Mouse (Mus musculus) heart, adult 18-20 months (tissue): ENCODE results near the gene Mst1. TPM values are rescaled to one million over a fixed set of nuclear protein-coding genes. Genes with fewer than 3 reads are reported as not detected.

Experiments used
- DNase-seq, 2 experiments: peaks; one replicate each; pipeline ENCODE4 v3.0.0; 2021 to 2022; ENCODE audit warnings: mixed read lengths in 1 of 2
- long read RNA-seq, 2 experiments: library from polyadenylated mRNA; stranded (forward); transcript quantifications; one replicate each; pipeline ENCODE4 v2.0.0; 2021
- total RNA-seq, 2 experiments: library from RNA; stranded (reverse); gene quantifications; 2 replicates each; pipeline ENCODE4 v1.2.3; 2021

Gene Mst1
- under 1 TPM in 1 of 2 experiments, not detected in 1; 0.36 TPM for total RNA-seq
- long read RNA-seq, experiment 1, result 0 reads
- long read RNA-seq, experiment 2, result 0 reads

- no peak for DNase-seq
Measured at GRCm38 (mm10) chr9:108080168-108080567, at the start of gene Mst1. Mst1 (plus strand) TSS chr9:108080436.

GRCm38 (mm10) chr9:108032126-108032525, 48.1 kb upstream of the Mst1 start:
- no peak for DNase-seq

DNA sequence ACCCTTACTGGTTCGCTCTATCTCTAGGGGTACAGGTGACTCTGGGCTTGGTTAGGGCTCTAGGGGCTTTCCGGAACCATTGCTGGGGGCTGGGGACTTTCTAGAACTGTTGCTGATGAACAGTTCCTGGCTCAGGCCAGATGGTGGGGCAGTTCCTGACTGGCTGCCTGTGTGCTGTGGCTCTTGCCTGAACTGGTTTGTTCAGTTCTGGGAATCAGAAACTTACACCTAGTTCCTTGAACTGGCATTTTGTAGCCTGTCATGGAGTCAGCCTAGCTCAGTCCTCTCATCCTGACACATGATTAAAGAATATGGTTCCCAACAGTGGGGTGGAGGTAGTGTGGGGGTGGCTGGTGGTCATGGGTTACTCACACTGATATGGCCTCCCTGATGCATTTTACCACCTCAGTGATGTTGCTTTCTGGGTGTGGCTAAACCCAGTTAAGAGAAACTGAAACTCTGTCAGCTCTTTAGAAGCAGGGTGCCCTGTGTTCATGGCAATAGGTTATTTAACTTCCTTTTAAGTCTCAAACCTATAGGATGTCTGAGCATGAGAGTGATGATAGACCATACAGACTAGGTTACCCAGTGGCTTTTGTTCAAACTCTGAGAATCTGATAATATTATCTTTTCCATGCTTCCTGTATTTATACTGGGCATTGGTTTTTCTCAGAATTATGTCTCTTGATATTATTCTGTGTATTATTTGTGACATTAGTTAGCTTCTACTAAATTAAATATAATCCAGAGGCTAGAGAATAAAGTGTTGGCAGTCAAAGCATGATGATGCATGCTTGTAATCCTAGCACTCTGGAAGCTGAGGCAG, 44.7 kb upstream of the Mst1 start:
- no peak for DNase-seq

DNA sequence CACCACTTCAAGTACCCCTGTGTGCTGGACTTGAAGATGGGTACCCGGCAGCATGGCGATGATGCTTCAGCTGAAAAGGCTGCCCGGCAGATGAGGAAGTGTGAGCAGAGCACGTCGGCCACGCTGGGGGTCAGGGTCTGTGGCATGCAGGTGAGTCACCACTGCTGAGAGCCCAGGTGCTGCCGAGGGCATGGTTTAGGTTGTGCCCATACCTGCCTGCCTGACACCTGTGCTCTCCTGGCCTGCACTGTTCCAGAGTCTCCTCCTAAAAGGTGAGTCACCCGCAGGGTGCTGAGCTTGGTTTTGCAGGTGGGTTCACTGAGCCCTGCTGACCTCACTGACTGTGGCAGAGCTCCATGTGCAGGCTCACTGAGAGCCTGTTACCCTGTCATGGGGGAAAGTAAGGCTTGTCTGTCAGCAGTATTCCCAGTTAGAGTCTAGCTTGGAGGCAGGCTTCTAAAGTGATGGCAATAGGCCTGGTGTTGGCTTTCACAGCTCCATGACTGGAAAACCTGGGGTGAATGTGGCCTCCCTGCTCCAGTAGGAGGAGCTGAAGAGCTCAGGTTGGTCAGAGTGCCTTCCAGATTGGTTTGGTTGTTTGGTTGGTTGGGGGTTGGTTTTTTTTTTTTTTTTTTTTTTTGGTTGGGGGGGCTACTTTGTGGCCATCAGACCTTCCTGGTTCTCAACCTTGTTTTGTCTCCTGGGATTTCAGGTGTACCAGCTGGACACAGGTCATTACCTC, 35.3 kb upstream of the Mst1 start:
- no peak for DNase-seq

DNA sequence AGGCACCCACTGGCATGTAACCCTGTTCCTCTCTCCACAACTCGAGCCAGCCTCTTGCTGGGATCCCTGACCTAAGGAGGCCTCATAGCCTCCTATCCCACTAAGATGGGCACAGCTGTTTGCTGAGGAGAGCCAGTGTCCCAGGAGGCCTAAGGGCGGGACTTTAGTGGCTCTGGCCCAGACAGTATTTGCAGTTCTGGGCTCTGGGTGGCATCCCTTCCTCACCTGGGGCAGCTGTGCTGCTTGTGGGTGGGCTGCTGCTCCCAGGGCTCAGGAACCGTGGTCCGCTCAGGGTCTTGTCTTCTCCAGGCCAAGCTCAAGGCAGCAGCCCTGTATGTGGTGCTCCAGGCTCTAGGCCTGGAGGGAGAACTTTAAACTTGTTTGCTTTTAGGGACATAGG, 33.7 kb upstream of the Mst1 start:
- DNase-seq, result no peak

DNA sequence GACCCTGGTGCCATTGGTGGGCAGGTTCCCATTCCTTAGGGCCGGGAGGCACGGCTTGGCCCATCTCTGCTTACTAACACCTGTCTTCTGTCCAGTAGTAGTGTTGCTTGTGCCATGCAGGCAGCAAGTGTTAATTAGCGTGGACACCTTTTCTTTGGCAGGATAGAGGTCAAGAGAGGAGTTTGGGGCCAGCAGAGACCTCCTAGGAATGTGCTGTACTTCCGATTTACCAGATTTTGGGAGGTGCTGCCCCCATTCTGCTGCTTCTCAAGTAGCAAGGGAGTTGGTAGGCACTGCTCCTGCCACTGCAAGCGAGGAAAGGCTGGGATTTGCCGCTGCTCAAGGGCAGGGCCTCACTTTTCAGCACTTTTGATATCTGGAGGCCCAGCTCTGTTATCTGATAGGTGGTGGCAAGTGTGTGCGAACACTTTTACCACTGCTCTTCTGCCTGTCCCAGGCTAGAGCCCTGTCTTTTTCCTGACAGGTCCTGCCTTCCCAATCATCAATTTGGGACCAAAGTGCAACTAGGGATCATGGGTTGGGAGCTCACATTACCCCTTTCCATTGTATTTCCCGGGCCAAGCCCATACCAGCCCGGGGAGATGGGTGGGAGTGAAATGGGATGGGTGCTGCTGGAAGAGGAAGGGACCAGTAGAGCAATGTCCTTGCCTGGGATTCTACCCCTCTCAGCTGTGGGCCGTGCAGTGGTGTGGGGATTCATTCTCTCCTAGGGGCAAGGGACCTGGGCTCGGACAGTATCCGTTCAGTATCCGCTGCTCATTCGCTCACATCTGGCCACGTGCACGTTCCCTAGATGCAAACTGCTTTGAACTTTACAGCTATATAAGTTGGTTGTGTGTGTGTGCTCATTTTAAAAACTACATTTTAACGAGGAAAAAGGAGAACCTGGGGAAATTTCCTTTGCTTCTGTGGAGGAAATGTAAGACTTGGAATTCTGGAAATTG, 32.4 kb upstream of the Mst1 start:
- no peak for DNase-seq

GRCm38 (mm10) chr9:108048566-108048955, 31.7 kb upstream of the Mst1 start:
- no peak for DNase-seq

GRCm38 (mm10) chr9:108049016-108049455, 31.2 kb upstream of the Mst1 start, which contains the start of gene Gmppb:
Gmppb (plus strand) TSS chr9:108049242.
- DNase-seq, result peak; percentile 93 to 99

GRCm38 (mm10) chr9:108049561-108050251, 30.5 kb upstream of the Mst1 start:
- no peak for DNase-seq

DNA sequence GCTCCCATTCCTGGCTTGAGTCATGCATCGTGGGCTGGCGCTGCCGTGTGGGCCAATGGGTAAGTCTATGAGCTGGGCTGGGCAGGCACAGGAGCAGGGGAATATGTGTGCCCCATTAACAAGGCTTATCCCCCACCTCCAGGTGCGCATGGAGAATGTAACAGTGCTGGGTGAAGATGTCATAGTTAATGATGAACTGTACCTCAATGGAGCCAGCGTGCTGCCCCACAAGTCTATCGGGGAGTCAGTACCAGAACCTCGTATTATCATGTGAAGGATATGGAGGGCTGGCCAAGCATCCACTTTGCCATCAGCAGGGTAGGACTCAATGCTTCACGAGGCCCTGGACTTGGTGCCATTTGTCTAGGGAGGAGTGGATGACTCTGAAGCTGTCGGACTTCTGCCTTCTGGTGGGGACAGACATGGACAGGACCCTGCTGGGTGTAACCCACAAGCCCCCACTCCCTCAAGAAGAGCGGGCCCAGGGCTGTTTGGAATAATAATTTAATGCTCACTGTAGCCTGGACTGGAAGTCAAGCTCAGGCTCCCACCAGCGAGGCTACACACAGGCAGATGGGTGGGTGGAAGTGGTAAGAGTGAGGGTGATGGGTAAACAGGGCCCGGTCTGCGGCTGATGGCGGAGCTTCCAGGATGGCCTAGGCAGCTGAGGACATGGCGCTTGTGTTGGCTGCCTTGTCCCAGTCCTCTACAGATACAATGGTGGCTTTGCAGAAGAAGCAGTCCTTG, 28.9 kb upstream of the Mst1 start:
- no peak for DNase-seq

GRCm38 (mm10) chr9:108051931-108052220, 28.4 kb upstream of the Mst1 start:
- no peak for DNase-seq

DNA sequence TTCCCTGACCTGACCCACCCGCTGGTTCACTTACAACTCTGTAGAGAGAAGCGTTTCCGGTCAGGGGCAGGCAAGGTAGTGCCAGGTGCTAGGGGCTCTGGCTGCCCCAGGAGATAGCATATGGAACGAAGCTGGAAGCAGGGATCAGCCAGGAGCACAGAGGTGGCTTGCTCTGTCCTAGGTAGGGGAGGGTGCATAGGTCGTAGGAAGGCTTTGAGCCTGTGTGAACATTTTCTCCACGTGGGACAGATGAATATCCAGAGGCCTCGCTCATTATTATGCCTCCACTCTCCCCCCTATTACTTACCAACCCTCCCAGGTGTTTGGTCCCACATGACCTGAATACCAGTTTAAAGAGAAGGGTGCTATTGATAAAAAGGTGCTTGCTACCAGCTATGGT, 27.8 kb upstream of the Mst1 start:
- no peak for DNase-seq

DNA sequence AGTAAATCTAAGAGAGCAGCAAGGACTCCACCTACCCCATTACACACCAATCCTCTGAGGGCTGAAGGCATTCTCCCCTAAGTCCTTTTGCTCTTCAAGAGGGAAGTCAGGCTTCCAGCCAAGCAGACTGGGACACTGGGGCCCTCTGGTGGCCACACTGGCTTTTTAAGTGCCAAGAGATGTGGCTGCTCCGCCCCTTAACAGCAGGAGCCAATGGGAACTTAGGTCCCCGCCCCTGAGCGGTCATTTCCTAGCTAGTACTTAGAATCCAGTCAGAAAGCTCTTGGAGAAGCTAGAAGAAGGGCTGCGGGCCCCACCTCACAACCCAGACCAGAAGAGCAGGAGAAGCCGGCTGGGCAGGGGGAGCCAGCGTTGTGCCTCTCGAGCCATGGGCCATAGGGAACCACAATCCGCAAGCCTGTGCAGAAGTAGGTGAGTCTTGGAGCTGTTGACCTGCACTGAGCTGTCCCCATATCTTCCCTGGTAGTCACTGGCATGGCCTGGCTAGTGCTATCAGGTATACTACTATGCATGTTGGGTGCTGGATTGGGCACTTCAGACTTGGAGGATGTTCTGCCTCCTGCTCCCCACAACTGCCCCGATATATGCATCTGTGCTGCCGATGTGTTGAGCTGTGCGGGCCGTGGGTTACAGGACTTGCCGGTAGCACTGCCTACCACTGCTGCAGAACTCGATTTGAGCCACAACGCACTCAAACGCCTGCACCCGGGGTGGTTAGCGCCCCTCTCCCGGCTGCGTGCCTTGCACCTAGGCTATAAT, 27.2 kb upstream of the Mst1 start, which contains the start of gene Amigo3:
Gene Amigo3 (plus strand): TSS at position 275 of the 780 bp plus-strand sequence.
- DNase-seq, result peak; percentile 97 to 99

DNA sequence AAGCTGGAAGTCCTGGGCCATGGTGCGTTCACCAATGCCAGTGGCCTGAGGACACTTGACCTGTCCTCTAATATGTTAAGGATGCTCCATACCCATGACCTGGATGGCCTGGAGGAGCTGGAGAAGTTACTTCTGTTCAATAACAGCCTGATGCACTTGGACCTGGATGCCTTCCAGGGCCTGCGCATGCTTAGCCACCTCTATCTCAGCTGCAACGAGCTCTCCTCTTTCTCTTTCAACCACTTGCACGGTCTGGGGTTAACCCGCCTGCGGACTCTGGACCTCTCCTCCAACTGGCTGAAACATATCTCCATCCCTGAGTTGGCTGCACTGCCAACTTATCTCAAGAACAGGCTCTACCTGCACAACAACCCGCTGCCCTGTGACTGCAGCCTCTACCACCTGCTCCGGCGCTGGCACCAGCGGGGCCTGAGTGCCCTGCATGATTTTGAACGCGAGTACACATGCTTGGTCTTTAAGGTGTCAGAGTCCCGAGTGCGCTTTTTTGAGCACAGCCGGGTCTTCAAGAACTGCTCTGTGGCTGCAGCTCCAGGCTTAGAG, 26.5 kb upstream of the Mst1 start:
- DNase-seq, result no peak

DNA sequence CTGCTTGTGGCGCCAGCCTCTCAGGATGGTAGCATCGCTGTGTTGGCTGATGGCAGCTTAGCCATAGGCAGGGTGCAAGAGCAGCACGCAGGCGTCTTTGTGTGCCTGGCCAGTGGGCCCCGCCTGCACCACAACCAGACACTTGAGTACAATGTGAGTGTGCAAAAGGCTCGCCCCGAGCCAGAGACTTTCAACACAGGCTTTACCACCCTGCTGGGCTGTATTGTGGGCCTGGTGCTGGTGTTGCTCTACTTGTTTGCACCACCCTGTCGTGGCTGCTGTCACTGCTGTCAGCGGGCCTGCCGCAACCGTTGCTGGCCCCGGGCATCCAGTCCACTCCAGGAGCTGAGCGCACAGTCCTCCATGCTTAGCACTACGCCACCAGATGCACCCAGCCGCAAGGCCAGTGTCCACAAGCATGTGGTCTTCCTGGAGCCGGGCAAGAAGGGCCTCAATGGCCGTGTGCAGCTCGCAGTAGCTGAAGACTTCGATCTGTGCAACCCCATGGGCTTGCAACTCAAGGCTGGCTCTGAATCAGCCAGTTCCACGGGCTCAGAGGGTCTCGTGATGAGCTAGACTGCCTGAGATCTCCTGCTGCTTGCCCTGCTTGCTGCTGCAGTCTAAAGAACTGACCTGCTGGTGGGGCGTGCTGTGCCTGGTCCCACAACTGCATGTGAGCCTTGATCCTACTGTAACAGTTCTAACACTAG, 25.8 kb upstream of the Mst1 start:
- DNase-seq, result no peak

DNA sequence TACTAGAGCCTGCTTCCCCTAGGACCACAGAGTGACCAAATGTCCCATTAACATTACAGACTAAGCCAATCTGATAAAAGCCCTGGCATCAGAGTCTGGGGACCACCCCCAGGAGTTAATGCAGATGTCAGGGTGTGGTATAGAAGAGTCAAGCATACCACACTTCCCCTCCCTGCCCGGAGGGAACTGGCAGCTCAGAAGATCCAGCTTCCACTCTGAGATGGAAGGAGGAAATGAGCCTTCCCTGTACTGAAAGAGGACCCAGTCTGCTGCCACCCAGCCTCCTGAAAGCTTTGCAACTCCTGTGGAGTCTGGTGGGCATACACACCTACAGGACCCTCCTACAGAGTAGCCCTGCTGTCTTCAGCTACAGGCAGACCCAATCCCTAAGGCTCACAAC, 25.2 kb upstream of the Mst1 start:
- no peak for DNase-seq

GRCm38 (mm10) chr9:108055661-108056237, 24.5 kb upstream of the Mst1 start:
- DNase-seq, result no peak
